Mouse (Mus musculus) ES-Bruce4 (cell line): ENCODE measurements at regions not wholly inside any gene's neighbourhood (a gene's known extent, or its start where the extent isn't known, plus 50 kb on each side); places are given as distances from the start of the nearest gene placed in this dataset.

Experiments used
- CTCF ChIP-seq: IDR thresholded peaks from one replicate; pipeline ENCODE4 v1.8.1; 2011; ENCODE audit warnings: low read depth, low read length
- EP300 ChIP-seq: IDR thresholded peaks from 2 replicates; pipeline ENCODE4 v1.6.1; 2011; ENCODE audit warnings: low read depth, low read length; ENCODE audit not compliant: insufficient read depth
- POLR2A ChIP-seq: IDR thresholded peaks from one replicate; pipeline ENCODE4 v1.8.1; 2011; ENCODE audit warnings: low read length; ENCODE audit not compliant: insufficient read depth

- no peak for TF ChIP-seq CTCF
- TF ChIP-seq POLR2A, result no peak
- TF ChIP-seq EP300, result no peak
These were observed 579.9 kb upstream of the Nrp1 start for GRCm38 (mm10) chr8:127778352-127779020.
